Mouse (Mus musculus) spleen, embryonic (tissue): ENCODE results near the gene Atrx.
"Not testable (repeated sequence)": the region's sequence is repeated elsewhere in the genome, so short reads cannot be mapped to it uniquely, and the experiment has no call there.

Source experiments
- CTCF ChIA-PET: fragments of 350-600 bp; sonication (Branson Sonifier 250); formaldehyde crosslinking; loops from one replicate; lab custom pipeline; 2022; lab: Charles Lee

The Atrx gene

DNA sequence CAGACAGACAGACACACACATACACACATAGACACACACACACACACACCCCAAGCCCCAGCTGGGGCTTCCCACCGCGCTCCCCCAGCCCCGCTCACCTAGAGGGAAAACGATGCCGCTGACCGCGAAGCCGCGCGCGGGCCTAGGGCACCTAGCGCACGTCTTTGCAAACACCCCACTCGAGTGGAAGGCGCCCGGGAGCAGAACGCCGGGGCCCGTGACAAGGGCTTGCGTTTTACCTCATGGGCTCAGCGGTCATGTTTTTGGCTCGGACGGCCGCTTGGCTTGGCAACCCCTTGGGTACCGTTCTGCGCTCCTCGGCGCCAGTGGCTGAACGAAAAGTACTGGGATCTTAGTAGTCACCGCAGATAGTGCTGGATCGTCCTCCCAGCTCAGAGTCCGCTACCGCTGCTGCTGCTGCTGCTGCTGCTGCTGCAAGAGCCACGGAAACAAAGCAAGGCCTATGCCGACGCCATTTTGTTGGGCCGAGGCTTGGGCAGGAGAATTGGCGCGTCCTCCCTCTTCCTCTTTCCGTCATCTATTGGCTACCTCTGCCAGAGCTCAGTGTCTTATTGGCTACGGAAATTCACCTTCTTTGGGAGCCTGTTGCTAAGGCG, at the start of gene Atrx:
Atrx (minus strand) TSS at position 543 of the 617 bp plus-strand sequence.
- CTCF ChIA-PET: no interaction called here

DNA sequence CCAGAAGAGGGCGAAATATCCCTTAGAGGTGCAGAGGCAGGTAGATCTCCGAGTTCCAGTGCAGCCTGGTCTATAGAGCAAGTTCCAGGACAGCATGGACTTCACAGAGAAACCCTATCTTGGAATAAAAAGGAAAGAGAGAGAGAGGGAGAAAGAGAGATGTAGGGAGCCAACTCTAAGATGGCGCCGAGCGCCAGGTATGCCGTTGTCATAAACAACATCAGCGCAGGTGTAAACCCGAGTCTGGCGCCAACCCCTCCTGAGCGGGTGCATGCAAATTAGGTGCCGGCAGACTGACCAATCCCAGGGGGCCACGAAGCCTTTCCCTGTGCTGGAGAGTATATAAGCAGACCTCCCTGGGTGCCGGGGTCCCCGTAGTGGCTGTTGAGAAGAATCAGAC, 27.9 kb upstream of the Atrx start:
- CTCF ChIA-PET: not testable (repeated sequence)

DNA sequence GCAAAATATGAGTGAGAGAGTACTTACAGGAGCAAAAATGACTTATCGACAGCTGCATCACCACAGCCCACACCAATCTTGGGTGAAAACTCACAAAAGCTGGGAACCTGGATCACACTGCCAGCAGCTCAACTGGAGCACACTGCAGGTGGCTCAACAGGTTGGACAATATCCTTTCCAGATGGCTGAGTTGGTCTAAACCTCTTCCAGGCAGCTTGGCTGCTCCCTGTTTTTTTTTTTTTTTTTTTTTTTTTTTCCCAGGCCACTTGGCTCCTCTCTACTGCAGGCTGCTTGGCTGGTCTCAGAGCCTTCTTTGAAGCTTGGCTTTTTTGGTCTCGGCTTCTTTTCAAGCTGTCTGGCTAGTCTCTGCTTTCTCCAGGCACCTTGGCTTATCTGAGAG, 24.8 kb upstream of the Atrx start:
- CTCF ChIA-PET: no interaction called here

DNA sequence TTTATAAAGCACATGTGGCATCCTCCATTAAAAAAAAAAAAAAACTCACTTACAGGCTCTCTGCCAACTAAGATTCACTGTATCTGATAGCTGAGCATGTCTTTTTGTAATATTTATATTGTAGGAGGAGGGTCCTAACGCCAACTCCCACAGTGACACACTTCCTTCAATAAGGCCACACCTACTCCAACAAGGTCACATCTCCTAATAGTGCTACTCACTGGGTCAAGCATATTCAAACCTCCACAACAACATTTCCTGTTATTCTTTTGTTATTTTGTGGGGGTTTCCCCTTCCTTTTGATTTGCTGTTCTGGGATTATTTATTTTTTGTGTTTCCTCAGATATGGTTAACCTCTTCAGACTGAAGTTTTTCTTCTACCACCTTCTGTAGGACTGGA, 17.2 kb upstream of the Atrx start:
- CTCF ChIA-PET: interaction anchor here (0.5 kb wide), 1 partner anchor 49 kb away, joined by 3 read pairs; no protein-coding TSS in a partner anchor

DNA sequence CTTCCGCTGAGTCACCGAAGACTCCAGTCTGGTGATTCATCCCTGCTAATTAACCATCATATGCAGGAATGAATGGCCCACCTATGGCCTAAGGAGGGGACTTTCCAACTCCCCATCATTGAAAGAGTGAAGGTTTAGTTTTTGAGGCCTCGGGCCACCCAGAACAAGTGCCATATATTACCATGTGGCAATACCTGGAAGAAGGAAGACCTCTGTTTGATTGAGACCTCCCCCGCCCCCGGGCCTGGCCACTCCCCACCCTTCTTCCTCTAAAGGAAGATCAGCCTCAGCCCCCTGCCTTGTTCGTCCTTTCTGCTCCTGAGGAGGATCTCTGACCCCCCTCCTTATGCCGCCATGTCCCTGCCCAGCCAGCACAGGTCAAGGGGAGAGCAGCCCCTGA, 10.0 kb upstream of the Atrx start:
- CTCF ChIA-PET: no interaction called here

DNA sequence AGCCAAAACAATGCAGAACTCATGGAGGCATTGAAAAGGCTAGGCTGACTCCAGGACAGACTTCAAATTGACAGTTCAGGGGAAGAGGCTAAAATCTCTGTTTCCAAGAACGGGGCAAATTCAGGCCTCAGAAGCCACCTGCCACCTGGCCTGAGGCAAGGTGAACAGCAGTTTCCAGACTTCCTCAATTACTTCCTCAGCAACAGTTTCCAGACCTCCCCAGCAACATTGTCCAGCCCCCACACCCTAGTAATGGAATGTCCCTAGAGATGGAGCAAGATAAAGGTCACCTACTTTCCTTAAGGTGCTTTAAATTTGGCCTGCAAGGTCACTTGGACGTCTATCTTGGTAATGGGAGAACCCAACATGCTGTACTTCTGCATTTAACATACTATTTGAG, 8.5 kb upstream of the Atrx start:
- CTCF ChIA-PET: no interaction called here

DNA sequence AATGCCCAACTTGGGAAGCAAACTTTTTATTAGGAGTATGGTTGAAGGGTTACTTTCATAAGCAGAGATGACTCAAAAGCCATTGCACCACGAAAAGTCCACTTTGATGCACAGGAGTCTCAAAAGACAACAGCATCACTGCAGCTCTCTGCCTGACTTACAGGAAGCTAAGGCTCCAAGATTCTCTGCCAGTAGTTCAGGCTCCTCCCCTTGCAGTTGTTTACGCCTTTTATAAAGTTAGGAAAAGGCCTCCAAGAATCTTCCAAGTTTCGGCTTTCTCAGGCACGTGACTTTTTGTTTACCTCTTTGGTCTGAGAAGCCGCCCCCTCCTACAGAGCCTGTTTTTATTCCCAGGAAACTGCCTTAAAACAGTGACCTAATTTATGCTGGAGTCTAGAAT, 5.1 kb upstream of the Atrx start:
- CTCF ChIA-PET: no interaction called here

DNA sequence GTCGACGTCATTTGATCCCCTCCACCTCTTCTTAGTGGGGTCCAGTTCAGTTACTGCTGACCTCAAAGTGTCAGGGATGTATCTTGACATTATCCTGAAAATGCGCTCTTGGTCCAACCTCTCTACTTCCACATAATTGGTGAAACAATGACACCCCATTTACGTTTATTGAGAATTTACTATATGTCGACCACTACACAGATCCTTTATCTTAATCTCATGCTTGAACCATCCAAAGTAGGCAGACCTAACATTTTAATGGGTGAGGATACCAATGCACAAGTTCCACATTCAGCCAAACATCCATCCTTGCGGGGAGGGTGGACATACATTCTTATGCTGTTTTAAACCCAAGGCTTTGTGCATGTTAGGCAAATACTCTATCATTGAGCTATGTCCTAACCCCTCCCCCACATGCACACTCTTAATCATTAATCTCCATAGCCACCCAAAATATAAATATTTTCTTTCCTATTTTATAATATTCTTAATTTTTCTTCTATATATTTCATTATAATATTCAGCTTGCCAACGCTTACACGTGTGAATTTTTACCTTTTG, 355 bp upstream of the Atrx start:
- CTCF ChIA-PET: no interaction called here

DNA sequence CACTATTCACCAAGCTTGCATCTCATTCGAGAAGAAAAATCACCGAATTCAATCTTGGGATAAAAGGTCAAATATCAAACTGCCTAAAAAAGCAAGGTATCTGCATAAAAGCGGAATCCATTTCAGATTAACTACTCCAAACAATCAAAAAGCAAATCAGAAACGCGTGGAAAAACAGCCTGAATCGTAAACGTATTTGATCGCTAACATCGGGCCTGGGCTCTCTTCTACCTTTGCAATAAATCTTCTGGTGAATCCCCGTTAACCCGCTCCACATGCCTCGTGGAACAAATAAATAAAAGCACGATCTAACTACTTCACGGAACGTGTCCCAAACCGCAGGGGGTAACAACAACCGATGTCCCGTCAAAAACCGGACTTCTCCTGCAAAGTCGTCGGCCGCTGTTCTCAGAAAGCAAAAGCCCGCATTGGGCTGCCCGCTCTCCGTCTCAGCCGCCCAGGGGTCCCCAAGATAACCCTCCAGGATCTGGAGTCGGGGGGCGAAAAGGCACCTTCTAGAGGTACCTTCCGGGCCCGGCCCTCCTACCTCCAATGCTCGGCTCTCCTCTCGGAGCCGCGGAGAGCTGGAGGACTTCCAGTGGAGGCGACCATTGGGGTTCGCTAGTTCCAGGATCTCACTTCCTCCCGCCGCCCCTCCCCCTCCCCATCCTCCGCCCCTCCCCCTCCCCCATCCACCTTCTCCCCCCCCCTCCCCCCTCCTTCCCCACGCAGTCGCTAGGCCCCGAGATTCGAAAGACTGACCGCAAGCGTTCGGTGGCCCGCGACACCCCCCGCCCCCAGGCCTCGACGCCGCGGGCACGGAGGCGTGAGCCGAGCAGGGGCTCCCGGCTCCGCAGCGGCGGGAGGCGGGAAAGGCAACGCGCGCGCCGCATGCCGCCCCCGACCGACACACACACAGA, 1.0 kb downstream of the Atrx start:
- CTCF ChIA-PET: interaction anchor here (0.6 kb wide), 1 partner anchor 252 kb away, joined by 4 read pairs; no protein-coding TSS in a partner anchor

- CTCF ChIA-PET: interaction anchor here (0.6 kb wide), 1 partner anchor 237 kb away, joined by 19 read pairs; no protein-coding TSS in a partner anchor
These were observed 3.0 kb downstream of the Atrx start for GRCm38 (mm10) chrX:105926121-105926735.

DNA sequence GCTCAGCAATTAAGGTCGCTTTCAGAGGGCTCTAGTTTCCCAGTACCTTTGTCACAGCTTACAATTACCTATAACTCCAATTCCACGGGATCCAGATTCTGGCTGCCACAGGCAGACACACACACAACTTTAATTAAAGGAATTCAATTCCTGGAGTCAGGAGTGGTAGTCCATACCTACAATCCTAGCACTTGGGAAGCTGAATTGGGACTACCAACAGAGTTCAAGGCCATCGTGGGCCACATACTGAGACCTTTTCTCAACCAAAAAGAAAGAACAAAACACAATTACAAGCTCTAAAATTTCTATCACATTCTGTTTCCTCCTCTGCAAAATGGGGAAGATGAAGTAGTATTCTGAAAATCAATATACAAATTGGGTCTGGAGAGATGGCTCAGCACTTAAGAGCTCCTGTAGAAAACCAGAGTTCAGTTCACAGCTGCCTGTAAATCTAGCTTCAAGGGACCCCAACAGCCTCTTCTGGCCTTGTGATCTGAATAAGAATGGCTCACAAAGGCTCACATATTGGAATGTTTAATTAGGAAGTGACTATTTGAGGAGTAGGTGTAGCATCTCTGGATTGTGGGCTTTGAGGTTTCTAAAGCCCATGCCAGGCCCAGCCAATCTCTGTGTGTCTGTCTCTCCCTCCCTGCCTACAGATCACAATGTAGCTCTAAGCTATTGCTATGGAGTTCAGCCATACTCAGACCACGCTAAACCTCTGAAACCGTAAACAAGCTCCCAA, 4.7 kb downstream of the Atrx start:
- CTCF ChIA-PET: no interaction called here

- CTCF ChIA-PET: no interaction called here
These were observed 5.3 kb downstream of the Atrx start for GRCm38 (mm10) chrX:105923896-105924295.

GRCm38 (mm10) chrX:105922986-105923385, 6.2 kb downstream of the Atrx start:
- CTCF ChIA-PET: not testable (repeated sequence)

DNA sequence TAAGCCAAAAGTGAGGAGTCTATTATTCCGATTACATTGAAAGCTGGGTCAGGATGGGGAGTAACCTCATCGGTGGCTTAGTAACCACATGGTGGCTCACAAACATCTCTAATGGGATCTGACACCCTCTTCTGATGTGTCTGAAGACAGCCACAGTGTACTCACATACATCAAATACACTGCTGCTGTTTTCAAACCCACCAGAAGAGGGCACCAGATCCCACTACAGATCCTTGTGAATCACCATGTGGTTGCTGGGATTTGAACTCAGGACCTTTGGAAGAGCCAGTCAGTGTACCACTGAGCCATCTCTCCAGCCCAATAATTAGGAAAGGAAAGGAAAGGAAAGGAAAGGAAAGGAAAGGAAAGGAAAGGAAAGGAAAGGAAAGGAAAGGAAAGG, 7.8 kb downstream of the Atrx start:
- CTCF ChIA-PET: interaction anchor here (0.7 kb wide), 1 partner anchor 23 kb away, joined by 7 read pairs; no protein-coding TSS in a partner anchor

DNA sequence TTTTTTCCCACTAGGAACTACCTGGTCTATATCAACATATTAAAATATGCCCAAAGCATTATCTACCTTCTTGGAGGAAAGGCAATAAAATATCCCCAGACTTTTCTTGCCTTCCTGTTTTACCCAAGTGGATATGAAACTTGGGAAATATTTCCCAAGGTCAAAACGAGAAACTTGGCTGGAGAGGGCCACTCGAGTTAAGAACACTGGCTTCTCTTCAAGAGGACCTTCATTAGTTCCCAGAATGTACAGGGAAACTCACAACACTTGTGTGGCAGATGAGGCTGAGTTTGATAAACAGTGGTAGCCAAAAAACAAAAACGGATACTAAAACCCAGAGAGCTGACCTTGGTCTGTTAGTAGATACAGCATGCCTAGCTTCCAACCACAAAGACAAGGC, 17.5 kb downstream of the Atrx start:
- CTCF ChIA-PET: interaction anchor here (0.6 kb wide), 1 partner anchor 156 kb away, joined by 4 read pairs; no protein-coding TSS in a partner anchor

DNA sequence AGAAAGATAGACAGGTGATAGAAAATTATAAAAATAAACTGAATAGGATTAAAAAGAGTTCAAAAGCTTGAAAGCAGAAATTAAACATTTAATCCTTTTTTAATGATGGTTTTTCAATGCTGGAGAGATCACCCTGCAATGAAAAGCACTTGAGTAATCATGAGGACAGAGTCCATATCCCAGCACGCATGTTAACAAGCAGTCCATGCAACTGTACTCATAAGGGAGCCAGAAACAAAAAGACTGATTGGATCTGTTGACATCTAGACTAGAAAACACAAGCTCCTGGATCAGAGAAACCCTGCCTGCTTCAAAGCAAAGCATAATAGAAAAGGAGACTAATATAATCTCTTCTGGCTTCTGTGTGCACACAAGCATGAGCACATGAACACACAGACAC, 27.6 kb downstream of the Atrx start:
- CTCF ChIA-PET: no interaction called here

DNA sequence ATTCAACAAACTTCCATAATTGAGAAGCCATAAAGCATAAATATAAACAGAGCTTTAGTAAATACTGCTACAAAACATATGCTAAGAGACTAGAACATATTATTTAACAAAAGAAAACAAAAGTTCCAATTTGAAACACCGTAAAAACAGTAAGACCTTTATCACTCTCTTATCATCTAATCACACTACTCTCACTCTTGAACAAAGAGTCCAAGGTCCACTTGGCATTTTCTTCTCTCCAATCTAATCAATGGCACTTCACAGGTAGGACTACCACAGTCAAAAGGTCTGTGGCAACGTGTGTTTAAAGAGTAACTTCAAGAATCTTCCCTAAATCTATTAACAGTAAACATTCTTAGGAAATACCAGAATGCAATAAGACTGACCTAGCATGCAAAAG, 42.3 kb downstream of the Atrx start:
- CTCF ChIA-PET: no interaction called here

GRCm38 (mm10) chrX:105864367-105864766, 64.8 kb downstream of the Atrx start:
- CTCF ChIA-PET: no interaction called here

GRCm38 (mm10) chrX:105824462-105824861, 104.7 kb downstream of the Atrx start:
- CTCF ChIA-PET: no interaction called here

GRCm38 (mm10) chrX:105794806-105795403, 134.3 kb downstream of the Atrx start:
- CTCF ChIA-PET: no interaction called here

- CTCF ChIA-PET: no interaction called here
These were observed 155.9 kb downstream of the Atrx start for GRCm38 (mm10) chrX:105773281-105773680.
